Mouse (Mus musculus) common myeloid progenitor, adult 5-6 weeks (primary cell): Measurements from ENCODE around the gene Sept3. TPM values are rescaled to one million over a fixed set of nuclear protein-coding genes. Genes with fewer than 3 reads are reported as not detected.
A peak's percentile ranks its signal among the peaks of the same experiment; 100 is the strongest.

Experiments
- ATAC-seq: replicated peaks from 2 replicates; pipeline ENCODE4 v1.8.0; 2016; ENCODE audit warnings: low read depth, mild to moderate bottlenecking, moderate TSS enrichment, inconsistent platforms; ENCODE audit not compliant: poor library complexity, severe bottlenecking
- total RNA-seq: library from RNA; stranded (forward); fragments of 200-1000, 187-1606 nt; gene quantifications from 2 replicates; pipeline ENCODE4 v1.2.3, GENCODE M21; 2017

Sept3 gene
- total RNA-seq, 1 experiment from 2014 or later, result 0.23 TPM

DNA sequence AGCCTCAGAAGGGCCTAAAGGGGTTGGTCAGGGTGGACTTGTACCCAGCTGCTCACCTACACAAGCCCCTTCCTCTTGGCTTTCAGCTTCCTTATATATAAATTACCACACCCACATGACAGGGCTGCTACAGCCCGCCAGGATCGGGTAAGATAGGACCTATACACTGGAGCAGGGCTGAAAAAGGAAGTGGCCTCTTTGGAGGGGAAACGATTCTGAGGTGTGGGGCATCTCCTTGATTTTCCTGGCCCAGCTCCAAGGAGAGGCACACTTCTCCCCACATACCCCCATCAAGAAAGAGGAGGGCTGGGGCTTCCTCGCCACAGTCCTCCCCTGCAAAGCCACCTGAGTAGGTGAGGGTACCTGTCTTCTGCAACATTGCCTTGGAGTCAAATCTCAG lies 63.2 kb downstream of the Sept3 start:
- peak; percentile 26 for ATAC-seq

DNA sequence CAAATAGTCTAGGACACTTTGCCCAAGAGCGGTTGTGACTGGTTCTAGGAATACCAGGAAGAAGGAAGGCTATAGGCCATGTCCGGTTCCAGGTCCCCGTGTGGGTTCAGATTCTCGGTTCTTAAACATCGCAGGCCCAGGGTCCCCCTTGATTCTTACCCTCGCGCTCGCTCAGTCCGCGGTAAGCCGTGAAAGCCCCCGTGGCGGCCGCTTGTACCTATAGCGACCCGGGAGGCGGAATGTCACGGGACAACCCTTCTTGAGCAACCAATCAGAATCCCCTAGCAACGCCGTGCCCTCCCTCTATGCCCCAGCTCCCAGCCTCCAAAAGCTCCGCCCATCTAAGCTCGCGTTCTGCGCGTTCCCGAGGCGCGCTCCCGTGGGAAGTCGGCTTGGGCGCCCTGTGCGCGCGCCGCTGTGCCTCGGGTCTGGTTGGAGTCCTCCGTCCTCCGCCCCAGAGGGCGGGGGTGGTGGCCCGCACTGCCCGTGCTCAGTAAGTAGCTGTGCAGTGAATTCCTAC lies 64.0 kb downstream of the Sept3 start, which contains the start of the genes Naga, Pheta2 and Smdt1:
TSS of gene Naga (minus strand) at position 333 of the 520 bp plus-strand sequence.
TSS of gene Pheta2 (plus strand) at position 350 of the 520 bp plus-strand sequence.
TSS of gene Smdt1 (plus strand) at position 367 of the 520 bp plus-strand sequence.
- peak; percentile 61 for ATAC-seq

DNA sequence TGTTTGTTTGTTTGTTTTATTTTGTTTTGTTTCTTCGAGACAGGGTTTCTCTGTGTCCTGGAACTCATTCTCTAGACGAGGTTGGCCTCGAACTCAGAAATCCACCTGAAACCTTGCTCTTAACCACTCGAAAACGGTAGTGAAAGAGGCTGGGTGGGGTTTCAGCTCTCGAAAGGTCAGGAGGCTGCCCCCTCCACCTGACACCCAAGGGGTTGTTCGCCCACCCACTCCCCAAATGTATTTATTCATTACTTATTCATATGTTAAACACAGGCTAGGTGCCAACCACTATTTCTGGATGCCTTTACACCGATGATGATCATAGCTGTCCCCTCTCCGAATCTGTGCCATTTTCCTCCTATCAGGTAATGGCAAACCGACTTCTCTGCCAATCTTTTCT lies 64.5 kb downstream of the Sept3 start:
- no peak for ATAC-seq

DNA sequence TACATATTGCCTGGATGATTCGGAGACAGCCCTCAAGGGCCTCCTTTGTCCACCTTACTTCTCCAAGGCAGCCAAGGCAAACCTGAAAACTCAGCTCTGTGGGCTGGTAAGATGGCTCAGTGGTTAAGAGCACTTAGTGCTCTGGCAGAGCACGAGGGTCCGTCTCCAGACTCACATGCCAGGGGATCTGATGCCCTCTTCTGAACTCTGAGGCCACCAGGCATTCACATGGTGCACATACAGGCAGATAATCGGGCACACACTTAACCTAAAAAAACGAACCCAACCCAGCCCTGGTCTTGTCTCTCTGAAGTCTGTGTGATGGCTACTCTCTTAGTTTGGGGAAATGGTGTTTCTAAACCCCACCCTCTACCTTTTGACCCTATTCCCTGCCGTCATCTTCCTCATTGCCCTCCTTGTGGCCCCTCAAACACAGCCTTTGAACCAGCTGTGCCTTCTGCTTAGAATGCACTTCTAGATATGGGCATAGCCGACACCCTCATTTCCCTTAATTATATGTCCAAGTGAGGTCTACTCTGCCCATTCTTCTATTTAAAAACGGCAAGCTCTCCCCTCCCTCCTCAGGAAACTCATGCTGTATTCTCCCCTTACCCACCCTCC lies 65.1 kb downstream of the Sept3 start:
- no peak for ATAC-seq

DNA sequence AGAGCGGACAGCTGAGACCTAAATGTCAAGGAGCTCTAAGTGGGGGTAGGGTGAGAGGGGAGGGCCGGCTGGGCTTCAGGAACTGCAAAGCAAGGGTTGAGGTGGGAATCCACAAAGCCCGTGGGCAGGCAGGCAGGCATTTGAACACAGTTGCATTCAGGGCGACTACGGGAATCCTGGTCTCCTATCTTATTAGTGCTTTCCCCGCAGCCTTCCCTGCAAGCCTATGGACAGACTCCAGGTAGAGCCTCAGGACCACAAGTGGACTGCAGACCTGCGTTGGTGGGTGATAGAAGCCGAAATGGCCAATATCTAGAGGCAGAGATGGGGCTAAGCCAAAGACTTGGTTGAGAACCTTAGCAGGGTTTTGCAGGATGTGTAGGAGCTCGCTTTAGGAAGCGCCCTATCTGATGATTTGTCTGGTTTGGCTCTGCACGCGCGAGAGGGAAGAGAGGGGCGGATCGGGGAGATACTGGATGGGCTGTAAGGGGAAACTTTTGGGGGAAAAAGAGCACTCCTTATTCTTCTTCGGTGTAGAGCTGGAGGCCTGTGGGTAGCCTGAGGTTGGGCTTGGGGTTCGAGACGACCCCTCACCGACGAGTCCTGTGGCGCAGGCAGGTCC lies 65.8 kb downstream of the Sept3 start:
- ATAC-seq, result no peak

DNA sequence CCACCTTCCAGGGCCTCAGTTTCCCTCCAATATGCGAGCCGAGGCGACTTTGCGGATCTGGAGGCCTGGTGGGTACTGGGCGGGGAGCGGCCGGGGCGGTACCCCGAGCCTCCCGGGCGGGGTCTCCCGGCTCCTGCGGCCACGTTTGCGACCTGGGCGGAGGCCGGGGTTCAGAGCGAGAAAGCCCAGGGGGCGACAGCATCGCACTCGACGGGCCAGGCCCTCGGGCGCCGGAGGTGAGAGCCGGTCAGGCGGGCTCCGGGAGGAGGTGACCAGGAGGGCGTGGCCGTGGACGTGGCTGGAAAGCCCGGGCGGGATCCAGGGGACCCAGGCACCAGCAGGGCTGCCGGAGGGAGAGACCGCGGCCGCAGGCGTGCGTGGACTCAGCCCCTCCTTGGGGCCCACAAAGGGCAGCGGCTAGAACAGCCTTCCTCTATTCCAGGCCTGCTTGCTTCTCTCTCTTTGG lies 66.4 kb downstream of the Sept3 start:
- ATAC-seq, result peak; percentile 3; the same call in 1 of the 2 replicates

DNA sequence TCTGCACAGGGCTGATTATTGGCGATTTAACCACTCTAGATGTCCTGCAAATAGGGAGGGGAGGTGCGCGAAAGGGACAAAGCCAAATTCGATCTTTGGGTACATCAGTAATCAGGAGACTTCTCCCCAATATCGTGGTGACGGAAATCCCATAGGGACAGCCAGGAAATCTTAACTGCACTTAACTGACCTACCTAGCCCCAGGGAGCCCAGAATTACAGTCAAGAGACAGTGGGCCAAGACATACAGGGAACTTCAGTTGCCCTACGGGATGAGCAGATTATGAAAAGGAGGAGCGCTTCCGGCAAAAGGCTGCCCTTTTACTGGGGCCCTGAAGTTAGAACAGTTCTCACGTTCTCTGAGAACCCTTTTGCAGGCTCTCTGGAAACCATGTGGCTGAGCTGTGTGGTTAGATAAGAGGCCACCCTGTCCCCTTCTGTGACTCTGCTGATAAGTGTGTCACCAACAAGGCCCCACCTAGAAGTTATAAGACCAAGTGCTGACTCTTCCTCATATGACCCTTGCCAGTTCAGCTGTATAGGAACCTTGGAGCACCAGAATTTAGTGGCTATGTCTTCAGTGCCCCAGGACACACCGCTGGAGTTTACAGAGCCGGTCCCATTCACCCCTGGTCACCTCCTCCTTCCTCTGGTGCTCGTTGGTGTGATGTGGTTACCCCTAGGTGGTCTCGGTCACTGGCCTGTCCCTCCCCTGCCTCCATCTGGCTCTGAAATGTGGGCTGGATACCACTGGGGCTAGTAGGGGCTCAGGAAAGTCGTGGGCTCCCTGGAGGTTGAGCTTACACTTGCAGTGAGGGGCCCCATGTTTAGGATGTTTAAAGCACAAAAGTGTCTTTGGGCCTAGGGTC lies 67.2 kb downstream of the Sept3 start:
- peak; percentile 46 for ATAC-seq

DNA sequence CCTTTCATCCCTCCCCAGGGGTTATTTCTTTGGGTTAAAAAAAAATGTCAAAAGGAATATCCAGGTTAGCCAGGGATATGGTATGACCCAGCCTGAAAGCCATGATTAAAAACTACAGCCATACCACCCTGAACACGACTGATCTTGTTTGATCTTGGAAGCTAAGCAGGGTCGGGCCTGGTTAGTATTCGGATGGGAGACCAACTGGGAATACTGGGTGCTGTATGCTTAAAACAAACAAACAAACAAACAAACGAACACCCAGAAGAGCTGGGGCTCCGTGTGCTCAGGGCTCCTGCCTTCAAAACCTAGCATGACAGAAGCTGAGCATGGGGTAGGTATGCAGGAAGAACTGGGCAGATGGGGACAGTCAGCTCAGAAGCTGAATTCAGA lies 67.8 kb downstream of the Sept3 start:
- ATAC-seq, result no peak

DNA sequence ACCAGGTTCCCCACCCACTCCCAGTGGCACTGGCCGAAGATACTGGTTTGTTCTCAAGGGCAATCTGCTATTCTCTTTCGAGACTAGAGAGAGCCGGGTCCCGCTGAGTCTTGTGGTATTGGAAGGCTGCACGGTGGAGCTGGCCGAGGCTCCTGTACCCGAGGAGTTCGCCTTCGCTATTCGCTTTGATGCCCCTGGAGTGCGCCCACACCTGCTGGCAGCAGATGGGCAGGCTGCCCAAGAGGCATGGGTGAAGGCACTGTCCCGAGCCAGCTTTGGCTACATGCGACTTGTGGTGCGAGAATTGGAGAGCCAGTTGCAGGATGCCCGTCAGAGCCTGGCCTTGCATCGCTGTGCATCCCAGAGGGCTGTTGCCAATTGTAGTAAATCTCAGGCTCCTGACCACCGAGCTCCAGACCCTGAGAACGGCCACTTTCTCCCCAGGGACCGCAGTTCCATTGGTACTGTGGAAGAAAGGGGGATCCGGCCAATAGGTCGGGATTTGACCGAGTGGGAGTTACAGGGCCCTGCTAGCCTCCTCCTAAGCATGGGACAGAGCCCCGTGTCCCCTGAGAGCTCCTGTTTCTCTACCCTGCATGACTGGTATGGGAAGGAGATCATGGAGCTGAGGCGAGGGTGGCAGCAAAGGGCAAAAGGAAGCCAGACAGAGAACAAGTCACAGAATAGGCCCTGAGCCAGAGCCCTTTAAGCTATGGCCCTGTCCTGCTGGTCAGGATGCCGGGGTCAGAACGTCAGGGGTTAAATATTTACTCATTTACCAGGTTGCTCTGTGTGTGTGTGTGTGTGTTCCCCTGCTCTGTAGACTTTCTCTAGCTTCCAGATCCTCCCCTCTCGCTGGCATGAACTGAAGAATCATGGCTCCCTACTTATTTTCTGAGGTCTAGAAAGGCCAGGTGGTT lies 68.9 kb downstream of the Sept3 start:
- no peak for ATAC-seq

Other genes with a start within 250 kb of the Sept3 start
- 12.2 and 13.6 TPM in 2 replicates for gene Desi1, start 241.0 kb upstream of the Sept3 start, total RNA-seq
- gene Snu13, start 227.3 kb upstream of the Sept3 start, total RNA-seq, result 197 and 206 TPM in 2 replicates
- not detected in 2 replicates for gene 4930407I10Rik, start 215.7 kb upstream of the Sept3 start, total RNA-seq
- gene Mei1, start 204.9 kb upstream of the Sept3 start, total RNA-seq, result not detected in 2 replicates
- gene Ccdc134, start 147.0 kb upstream of the Sept3 start, total RNA-seq, result 8.8 and 18.0 TPM in 2 replicates
- 42.8 and 64.3 TPM in 2 replicates for gene Srebf2, start 127.7 kb upstream of the Sept3 start, total RNA-seq
- gene Shisa8, start 62.1 kb upstream of the Sept3 start, total RNA-seq, result 3.1 and 4.8 TPM in 2 replicates
- 2.7 and 5.9 TPM in 2 replicates for gene Tnfrsf13c, start 50.5 kb upstream of the Sept3 start, total RNA-seq
- gene Cenpm, start 30.1 kb upstream of the Sept3 start, total RNA-seq, result 19.4 and 30.6 TPM in 2 replicates
- gene 1500009C09Rik, start 22.5 kb upstream of the Sept3 start, total RNA-seq, result not detected in 2 replicates
- gene Wbp2nl, start 24.1 kb downstream of the Sept3 start, total RNA-seq, result not detected in 2 replicates
- gene Naga, start 64.0 kb downstream of the Sept3 start, total RNA-seq, result 19.2 and 32.4 TPM in 2 replicates
- 13.1 and 15.5 TPM in 2 replicates for gene Pheta2, start 64.0 kb downstream of the Sept3 start, total RNA-seq
- 43.6 and 67.9 TPM in 2 replicates for gene Smdt1, start 64.1 kb downstream of the Sept3 start, total RNA-seq
- gene Ndufa6, start 79.4 kb downstream of the Sept3 start, total RNA-seq, result 126 and 144 TPM in 2 replicates
- gene Cyp2d22, start 105.4 kb downstream of the Sept3 start, total RNA-seq, result 0.64 TPM in 1 of 2 replicates, not detected in the other
- gene Cyp2d11, start 119.1 kb downstream of the Sept3 start, total RNA-seq, result not detected in 2 replicates
- gene Cyp2d10, start 132.3 kb downstream of the Sept3 start, total RNA-seq, result not detected in 2 replicates
- not detected in 2 replicates for gene Cyp2d9, start 158.5 kb downstream of the Sept3 start, total RNA-seq